Mouse (Mus musculus) lung, postnatal 0 days (tissue): Measurements from ENCODE around the gene Olfr1395.

Experiments
- CTCF ChIP-seq: IDR thresholded peaks from 2 replicates; pipeline ENCODE4 v1.5.1; 2016; ENCODE audit warnings: antibody characterized with exemption, mild to moderate bottlenecking
- EP300 ChIP-seq: IDR thresholded peaks from 2 replicates; pipeline ENCODE4 v1.6.1; 2016; ENCODE audit warnings: antibody characterized with exemption, mild to moderate bottlenecking, control low read depth

GRCm38 (mm10) chr11:49124169-49124568 lies 17.9 kb upstream of the Olfr1395 start:
- TF ChIP-seq CTCF (no peak), EP300 (no peak)
